Mouse (Mus musculus): ENCODE data around the gene Gm28171. TPM values are rescaled to one million over a fixed set of nuclear protein-coding genes. Genes with fewer than 3 reads are reported as not detected.
"Not testable (repeated sequence)": the region's sequence is repeated elsewhere in the genome, so short reads cannot be mapped to it uniquely, and the experiment has no call there.

Gm28171 gene
- not detected in 2 replicates for polyA plus RNA-seq (2012; rRNA removed)

GRCm38 (mm10) chrY:5793095-5793494 is at the start of gene Gm28171:
TSS of gene Gm28171 (plus strand) at chrY:5793395.
- not testable (repeated sequence) for H3K27me3 ChIP-seq (ENCODE audit: control insufficient read depth, insufficient read depth, low read length); H3K4me1 ChIP-seq (replicated peaks; ENCODE audit: control insufficient read depth, insufficient read depth, low read length); DNase-seq; H3K36me3 ChIP-seq (ENCODE audit: control insufficient read depth, insufficient read depth, low read length); H3K27ac ChIP-seq (ENCODE audit: control insufficient read depth, insufficient read depth, low read length); H3K4me3 ChIP-seq (ENCODE audit: control insufficient read depth, insufficient read depth, low read length)
- 50% methylated on average over 1 of the region's 1 CpGs for WGBS

Other genes with a start within 250 kb of the Gm28171 start
- gene Gm21854, start 136.4 kb upstream of the Gm28171 start, polyA plus RNA-seq (2012; rRNA removed), result not detected in 2 replicates
- not detected in 2 replicates for gene Gm20914, start 67.4 kb upstream of the Gm28171 start, polyA plus RNA-seq (2012; rRNA removed)
- gene Gm21778, start 149.1 kb downstream of the Gm28171 start, polyA plus RNA-seq (2012; rRNA removed), result not detected in 2 replicates

All from thymus, adult 2 months (tissue).